Mouse (Mus musculus) ES-E14 (cell line): Measurements from ENCODE around the gene Nup210.

Experiments used
- CHD2 ChIP-seq: IDR thresholded peaks from 2 replicates; pipeline ENCODE4 v1.6.1; 2014; ENCODE audit warnings: mild to moderate bottlenecking, low read depth, low read length, inconsistent platforms
- HCFC1 ChIP-seq: IDR thresholded peaks from 2 replicates; pipeline ENCODE4 v1.6.1; 2012; ENCODE audit warnings: low read length, inconsistent platforms, borderline replicate concordance; ENCODE audit not compliant: insufficient read depth
- MAFK ChIP-seq: IDR thresholded peaks from 2 replicates; pipeline ENCODE4 v1.6.1; 2014; ENCODE audit warnings: mild to moderate bottlenecking, low read depth, low read length, inconsistent platforms; ENCODE audit not compliant: insufficient read depth
- ZC3H11A ChIP-seq: IDR thresholded peaks from 2 replicates; pipeline ENCODE4 v1.6.1; 2012; ENCODE audit warnings: low read depth, mild to moderate bottlenecking, inconsistent platforms, low read length, borderline replicate concordance
- ZNF384 ChIP-seq: IDR thresholded peaks from 2 replicates; pipeline ENCODE4 v1.6.1; 2012; ENCODE audit warnings: low read depth, low read length, inconsistent platforms

- TF ChIP-seq ZC3H11A (no peak), ZNF384 (no peak), CHD2 (no peak), HCFC1 (no peak), MAFK (no peak)
These were observed 119.6 kb downstream of the Nup210 start for GRCm38 (mm10) chr6:90997025-90997424.
